Mouse (Mus musculus) liver, embryonic 13.5 days (tissue): ENCODE results near the gene Cul1. TPM values are rescaled to one million over a fixed set of nuclear protein-coding genes. Genes with fewer than 3 reads are reported as not detected.

Experiments used
- ATAC-seq: fragments of 200-750 bp; cut with Nextera tagmentation; 2 replicates; pipeline ENCODE4 v1.8.0; 2017; ENCODE audit warnings: low read depth, mild to moderate bottlenecking, moderate number of reproducible peaks, moderate library complexity
- DNase-seq: peaks from one replicate; pipeline ENCODE4 v3.0.0; 2022
- H3K27ac ChIP-seq: fragments of 300-500 bp; sonication (generic); 2 replicates; pipeline ENCODE4 v1.5.1; 2015; ENCODE audit warnings: moderate library complexity, mild to moderate bottlenecking, inconsistent platforms
- H3K27me3 ChIP-seq: fragments of 300-500 bp; sonication (generic); 2 replicates; pipeline ENCODE4 v1.6.1; 2015; ENCODE audit warnings: mild to moderate bottlenecking, inconsistent platforms
- H3K36me3 ChIP-seq: fragments of 300-500 bp; sonication (generic); 2 replicates; pipeline ENCODE4 v1.6.1; 2015; ENCODE audit warnings: mild to moderate bottlenecking, inconsistent platforms
- H3K4me1 ChIP-seq: fragments of 300-500 bp; sonication (generic); replicated peaks from 2 replicates; pipeline ENCODE4 v1.6.1; 2015; ENCODE audit warnings: inconsistent platforms
- H3K4me2 ChIP-seq: fragments of 300-500 bp; sonication (generic); 2 replicates; pipeline ENCODE4 v1.6.1; 2015; ENCODE audit warnings: inconsistent platforms, mild to moderate bottlenecking, moderate library complexity
- H3K4me3 ChIP-seq: fragments of 300-500 bp; sonication (generic); replicated peaks from 2 replicates; pipeline ENCODE4 v1.5.1; 2015; ENCODE audit warnings: mild to moderate bottlenecking, inconsistent platforms
- H3K9ac ChIP-seq: fragments of 300-500 bp; sonication (generic); 2 replicates; pipeline ENCODE4 v1.6.1; 2015; ENCODE audit warnings: mild to moderate bottlenecking, inconsistent platforms
- H3K9me3 ChIP-seq: fragments of 300-500 bp; sonication (generic); replicated peaks from 2 replicates; pipeline ENCODE4 v1.6.1; 2016; ENCODE audit warnings: inconsistent platforms
- WGBS: fragments of 180-500 bp; shearing (Covaris S2); methylation state at CpG from one replicate; pipeline ENCODE4 v1.1.7; 2015; ENCODE audit not compliant: insufficient replicate concordance; 5-methylcytosine and 5-hydroxymethylcytosine counted together
- polyA plus RNA-seq: library from polyadenylated mRNA; unstranded; fragments of >200 nt; fragmentation: Nextera tagmentation; extraction: Ambion mirVana; gene quantifications from 2 replicates; pipeline ENCODE4 v1.2.1, GENCODE M21; 2015

The Cul1 gene
- polyA plus RNA-seq, 1 experiment from 2014 or later: 75.4 TPM

DNA sequence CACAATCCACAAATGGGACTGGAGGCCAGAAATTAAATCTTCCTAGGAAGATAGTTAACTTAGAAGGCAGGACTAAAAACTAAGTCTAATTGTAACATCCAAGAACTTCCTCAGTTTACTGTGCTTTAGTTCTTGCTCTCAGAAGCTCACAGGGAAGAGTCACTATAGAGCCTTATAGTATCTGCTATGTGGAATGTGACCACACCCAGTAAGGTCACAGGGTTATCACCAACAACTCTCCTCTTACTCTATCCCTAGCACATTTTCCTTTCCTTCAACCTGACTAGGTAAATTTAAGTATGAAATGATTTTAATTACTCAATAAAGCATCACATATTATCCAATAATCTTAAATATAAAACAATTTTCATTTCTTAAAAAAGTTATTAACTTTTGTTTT lies 107.2 kb downstream of the Cul1 start:
- DNase-seq (no peak), ATAC-seq (peak; percentile 78)
- Histone ChIP-seq H3K4me1 (peaks cover 36% of the 10 kb centered on the region), H3K27ac (no peak overlapping the region), H3K36me3 (peaks cover 76% of the 10 kb centered on the region), H3K9ac (no peak overlapping the region), H3K27me3 (no peaks in the 10 kb centered on the region), H3K9me3 (no peaks in the 10 kb centered on the region), H3K4me2 (no peak overlapping the region), H3K4me3 (no peak overlapping the region)

DNA sequence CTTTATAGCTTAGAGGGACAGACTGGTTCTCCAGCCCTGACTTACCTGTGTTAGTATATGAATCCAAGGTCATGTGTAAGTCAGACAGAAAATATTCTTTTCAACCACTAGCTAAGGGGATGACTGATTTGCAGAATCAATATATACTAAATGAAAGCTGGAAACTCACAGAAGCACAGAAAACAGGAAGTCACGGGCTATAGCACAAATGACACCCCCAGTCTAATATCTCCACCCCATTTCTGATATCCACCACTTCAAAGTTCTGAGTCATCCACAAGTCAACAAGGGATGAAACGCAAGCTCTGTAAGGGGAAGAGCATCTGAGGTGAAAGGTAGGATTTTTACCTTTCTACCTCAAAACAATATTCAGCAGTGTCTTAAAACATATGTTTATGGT lies 107.6 kb downstream of the Cul1 start:
- H3K9ac ChIP-seq: no peak overlapping the region
- no peak for ATAC-seq
- no peaks in the 10 kb centered on the region for H3K9me3 ChIP-seq
- no peak for DNase-seq
- peak overlapping the region; percentile 15; the same call in 1 of the 2 replicates for H3K27ac ChIP-seq
- H3K4me1 ChIP-seq: peaks cover 41% of the 10 kb centered on the region
- H3K4me3 ChIP-seq: no peak overlapping the region
- H3K4me2 ChIP-seq: no peak overlapping the region
- H3K36me3 ChIP-seq: peaks cover 76% of the 10 kb centered on the region
- WGBS: 58% methylated on average over 2 of the region's 2 CpGs
- no peaks in the 10 kb centered on the region for H3K27me3 ChIP-seq

DNA sequence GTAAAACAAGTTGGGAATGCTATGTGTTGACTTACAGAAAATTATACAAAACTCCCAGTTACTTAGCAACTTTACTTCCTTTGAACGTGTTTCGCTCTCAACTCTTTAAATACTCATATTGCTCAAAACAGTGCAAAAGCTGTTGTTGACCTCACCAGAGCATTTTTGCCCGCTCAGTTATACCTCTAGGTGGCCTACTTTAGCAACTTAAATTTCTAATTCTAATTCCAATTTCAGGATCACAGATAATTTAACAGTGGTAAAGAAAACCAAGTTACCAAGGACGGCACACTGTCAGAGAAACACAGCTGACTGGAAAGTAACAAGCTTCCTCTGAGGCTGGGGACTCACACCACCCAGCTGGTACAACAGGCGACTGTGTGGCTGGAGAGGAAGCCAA lies 108.2 kb downstream of the Cul1 start:
- Histone ChIP-seq H3K27ac (peak overlapping the region; percentile 26; the same call in 1 of the 2 replicates), H3K4me1 (peaks cover 46% of the 10 kb centered on the region), H3K9ac (no peak overlapping the region), H3K4me2 (no peak overlapping the region), H3K27me3 (no peaks in the 10 kb centered on the region), H3K9me3 (no peaks in the 10 kb centered on the region), H3K4me3 (no peak overlapping the region), H3K36me3 (peaks cover 75% of the 10 kb centered on the region)
- 81% methylated on average over 5 of the region's 5 CpGs for WGBS
- ATAC-seq: no peak
- DNase-seq: no peak

DNA sequence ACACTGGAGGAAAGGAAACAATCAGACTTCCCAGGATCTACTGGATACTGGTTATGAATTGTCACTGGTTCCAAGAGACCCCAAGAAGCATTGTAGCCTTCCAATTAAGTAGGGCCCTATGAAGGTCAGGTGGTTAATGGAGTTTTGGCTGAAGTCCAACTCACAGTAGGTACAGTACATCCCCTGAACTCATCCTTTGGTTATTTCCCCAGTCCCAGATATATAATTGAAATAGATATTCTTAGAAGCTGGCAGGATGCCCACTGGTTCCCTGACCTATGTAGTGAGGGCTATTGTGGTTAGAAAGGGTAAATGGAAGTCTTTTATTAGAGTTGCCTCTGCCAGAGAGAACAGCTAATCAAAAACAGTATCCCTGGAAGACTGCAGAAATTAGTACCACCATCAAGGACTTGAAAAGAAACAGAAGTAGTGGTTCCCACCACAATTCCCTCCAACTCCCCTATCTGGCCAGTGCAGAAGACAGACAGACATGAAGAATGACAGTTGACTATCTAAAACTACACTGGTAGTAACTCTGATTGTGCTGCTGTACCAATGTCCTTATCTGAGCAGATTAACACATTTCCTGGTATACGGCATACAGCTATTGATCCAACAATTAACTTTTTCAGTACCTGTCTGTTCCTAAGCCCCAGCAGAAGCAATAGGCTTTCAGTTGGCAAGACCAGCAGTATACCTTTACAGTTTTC lies 112.3 kb downstream of the Cul1 start:
- H3K36me3 ChIP-seq: peaks cover 80% of the 10 kb centered on the region
- H3K4me2 ChIP-seq: peak overlapping the region; percentile 26
- no peaks in the 10 kb centered on the region for H3K9me3 ChIP-seq
- H3K27me3 ChIP-seq: no peaks in the 10 kb centered on the region
- peak overlapping the region; percentile 51 for H3K27ac ChIP-seq
- 7% methylated on average over 1 of the region's 1 CpGs for WGBS
- H3K9ac ChIP-seq: no peak overlapping the region
- ATAC-seq: peak; percentile 91
- H3K4me1 ChIP-seq: peaks cover 64% of the 10 kb centered on the region
- DNase-seq: peak; percentile 59
- H3K4me3 ChIP-seq: no peak overlapping the region

DNA sequence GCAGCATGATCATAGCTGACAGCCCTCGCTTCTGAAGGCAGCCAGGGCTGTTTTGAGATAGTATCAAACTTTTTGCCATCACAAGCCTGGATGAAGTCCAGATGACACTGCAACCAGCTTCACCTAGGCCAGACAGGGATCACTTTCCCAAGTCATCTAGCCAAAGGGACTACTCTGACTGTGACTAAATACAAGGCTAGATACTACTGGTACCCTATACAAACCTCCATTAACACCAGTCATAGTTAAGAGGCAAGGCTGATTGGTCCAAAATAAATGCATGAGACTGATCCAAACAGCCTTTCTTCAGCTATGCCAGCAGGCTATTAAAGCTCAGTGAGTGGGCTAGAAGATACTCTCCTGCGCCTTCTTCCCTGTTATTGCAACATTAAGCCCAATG lies 119.7 kb downstream of the Cul1 start:
- H3K9ac ChIP-seq: no peak overlapping the region
- H3K27ac ChIP-seq: no peak overlapping the region
- H3K4me3 ChIP-seq: no peak overlapping the region
- no peak for ATAC-seq
- peaks cover 63% of the 10 kb centered on the region for H3K36me3 ChIP-seq
- H3K4me1 ChIP-seq: peaks cover 10% of the 10 kb centered on the region
- 89% methylated on average over 2 of the region's 2 CpGs for WGBS
- H3K4me2 ChIP-seq: no peak overlapping the region
- no peak for DNase-seq
- no peaks in the 10 kb centered on the region for H3K9me3 ChIP-seq
- no peaks in the 10 kb centered on the region for H3K27me3 ChIP-seq

Other genes starting within 250 kb of the Cul1 start
- gene Ezh2, start 141.9 kb downstream of the Cul1 start, polyA plus RNA-seq: 66.7 and 76.5 TPM in 2 replicates